Mouse (Mus musculus): ENCODE data around the gene Gm8247. TPM values are rescaled to one million over a fixed set of nuclear protein-coding genes. Genes with fewer than 3 reads are reported as not detected.
"Not testable (repeated sequence)": the region's sequence is repeated elsewhere in the genome, so short reads cannot be mapped to it uniquely, and the experiment has no call there.

Gm8247 gene
- not detected for total RNA-seq (2021)

- intact Hi-C loops (cut with DNase I); DNase-seq (ENCODE audit: low spot score in 2 of 2): not testable (repeated sequence)
These were observed at the start of gene Gm8247 for GRCm38 (mm10) chr14:44582853-44583252. Gene Gm8247 (plus strand): TSS chr14:44583153.

GRCm38 (mm10) chr14:44547961-44548360 lies 35.0 kb upstream of the Gm8247 start:
- intact Hi-C loops (cut with DNase I); DNase-seq (ENCODE audit: low spot score in 2 of 2): not testable (repeated sequence)

- intact Hi-C loops (cut with DNase I); DNase-seq (ENCODE audit: low spot score in 2 of 2): not testable (repeated sequence)
These were observed 8.8 kb downstream of the Gm8247 start for GRCm38 (mm10) chr14:44591765-44592164.

- intact Hi-C loops (cut with DNase I); DNase-seq (ENCODE audit: low spot score in 2 of 2): not testable (repeated sequence)
These were observed 44.8 kb downstream of the Gm8247 start, which contains the start of gene Gm5624 for GRCm38 (mm10) chr14:44627737-44628136. Gene Gm5624 (minus strand): TSS chr14:44627938.

Other genes with a start within 250 kb of the Gm8247 start
- not detected for gene Gm5930, start 244.6 kb upstream of the Gm8247 start, total RNA-seq (2021)
- gene Gm8229, start 217.8 kb upstream of the Gm8247 start, total RNA-seq (2021): not detected
- not detected for gene Gm3371, start 172.5 kb upstream of the Gm8247 start, total RNA-seq (2021)
- not detected for gene Gm8232, start 149.5 kb upstream of the Gm8247 start, total RNA-seq (2021)
- not detected for gene BC061237, start 90.7 kb upstream of the Gm8247 start, total RNA-seq (2021)
- gene Gm17093, start 64.9 kb upstream of the Gm8247 start, total RNA-seq (2021): not detected
- not detected for gene Gm5624, start 44.8 kb downstream of the Gm8247 start, total RNA-seq (2021)
- gene Gm8257, start 123.3 kb downstream of the Gm8247 start, total RNA-seq (2021): not detected
- gene Gm8267, start 167.2 kb downstream of the Gm8247 start, total RNA-seq (2021): not detected